In genomic region chr7:58730201-58730600, GRCm38 (mm10) we compare ENCODE assay signal across 8 mouse cellular contexts.
A peak's percentile ranks its signal among the peaks of the same experiment; 100 is the strongest.
DNase-seq lines count a peak whose midpoint lies in the region; ATAC-seq and TF ChIP-seq lines count a peak whose summit lies in the region.

No protein-coding gene starts in this region.

- H3K27me3 ChIP-seq in hindbrain, embryonic 11.5 days (ENCODE audit: control insufficient read depth, insufficient read depth, low read length) = no peaks in the 10 kb centered on the region
- no peaks in the 10 kb centered on the region for H3K27me3 ChIP-seq in hindbrain, embryonic 13.5 days
- no peaks in the 10 kb centered on the region for H3K27me3 ChIP-seq in limb, embryonic 14.5 days (ENCODE audit: control insufficient read depth, insufficient read depth, low read length)

- no peak overlapping the region for H3K27ac ChIP-seq in hindbrain, embryonic 11.5 days (ENCODE audit: low read depth, low read length)
- H3K27ac ChIP-seq in hindbrain, embryonic 13.5 days = no peak overlapping the region
- H3K27ac ChIP-seq in limb, embryonic 14.5 days (replicated peaks; ENCODE audit: low read depth, low read length) = no peak overlapping the region

- no peak for ATAC-seq in hindbrain, embryonic 11.5 days (ENCODE audit: low FRiP score)
- ATAC-seq in hindbrain, embryonic 13.5 days (ENCODE audit: low FRiP score) = no peak
- peak; percentile 73 for ATAC-seq in limb, embryonic 14.5 days (ENCODE audit: low FRiP score, low read depth)

- no peak overlapping the region for H3K4me2 ChIP-seq in hindbrain, embryonic 11.5 days (replicated peaks; ENCODE audit: low read depth, low read length)
- H3K4me2 ChIP-seq in hindbrain, embryonic 13.5 days = no peak overlapping the region
- no peak overlapping the region for H3K4me2 ChIP-seq in limb, embryonic 14.5 days (replicated peaks; ENCODE audit: low read depth, low read length, severe bottlenecking)

- 68% methylated on average over 8 of the region's 8 CpGs for WGBS in hindbrain, embryonic 11.5 days
- WGBS in hindbrain, embryonic 13.5 days = 73% methylated on average over 8 of the region's 8 CpGs
- 23% methylated on average over 8 of the region's 8 CpGs for WGBS in limb, embryonic 14.5 days

- no peak overlapping the region for H3K4me3 ChIP-seq in hindbrain, embryonic 11.5 days (ENCODE audit: low read depth, low read length)
- no peak overlapping the region for H3K4me3 ChIP-seq in hindbrain, embryonic 13.5 days
- H3K4me3 ChIP-seq in limb, embryonic 14.5 days (replicated peaks; ENCODE audit: low read length) = no peak overlapping the region

- H3K9ac ChIP-seq in hindbrain, embryonic 11.5 days (ENCODE audit: low read depth, low read length) = no peak overlapping the region
- no peak overlapping the region for H3K9ac ChIP-seq in hindbrain, embryonic 13.5 days
- no peak overlapping the region for H3K9ac ChIP-seq in limb, embryonic 14.5 days (ENCODE audit: low read depth, low read length, severe bottlenecking)

- DNase-seq in hindbrain, embryonic 11.5 days (ENCODE audit: low spot score) = peak; percentile 5
- peak; percentile 31 to 33 for DNase-seq in cerebellum, adult 18-20 months
- DNase-seq in forelimb bud, embryonic 11.5 days (ENCODE audit: low read depth, low spot score) = peak; percentile 14
- DNase-seq in limb, embryonic 14.5 days (ENCODE audit: low spot score) = peak; percentile 54
- no peak for DNase-seq in spleen, adult 18-20 months
- DNase-seq in adrenal gland, postnatal 10 days = no peak
- DNase-seq in kidney, postnatal 25 days = no peak

- no peak for TF ChIP-seq POLR2A in limb, embryonic 14.5 days (IDR thresholded peaks at IDR 0.05; ENCODE audit: borderline replicate concordance, extremely low read depth, insufficient read depth, insufficient read length)

- H3K4me1 ChIP-seq in hindbrain, embryonic 11.5 days (replicated peaks; ENCODE audit: control insufficient read depth, insufficient read depth, low read length) = no peaks in the 10 kb centered on the region
- H3K4me1 ChIP-seq in hindbrain, embryonic 13.5 days (replicated peaks) = no peaks in the 10 kb centered on the region
- peaks cover 3% of the 10 kb centered on the region; the same call in 1 of the 2 replicates for H3K4me1 ChIP-seq in limb, embryonic 14.5 days (ENCODE audit: control insufficient read depth, insufficient read depth, low read length)

- H3K9me3 ChIP-seq in hindbrain, embryonic 11.5 days (ENCODE audit: control insufficient read depth, low read length) = no peaks in the 10 kb centered on the region
- no peaks in the 10 kb centered on the region for H3K9me3 ChIP-seq in hindbrain, embryonic 13.5 days
- no peaks in the 10 kb centered on the region for H3K9me3 ChIP-seq in limb, embryonic 14.5 days (ENCODE audit: control insufficient read depth, low read length)

- no peaks in the 10 kb centered on the region for H3K36me3 ChIP-seq in hindbrain, embryonic 11.5 days (ENCODE audit: control insufficient read depth, insufficient read depth, low read length)
- no peaks in the 10 kb centered on the region for H3K36me3 ChIP-seq in hindbrain, embryonic 13.5 days
- H3K36me3 ChIP-seq in limb, embryonic 14.5 days (ENCODE audit: control insufficient read depth, insufficient read depth, low read length) = no peaks in the 10 kb centered on the region

Comparison
In these comparisons a context has a peak if more than half of its experiments do, and no peak if none do; other contexts are left out.
1. DNase-seq: peak in hindbrain, embryonic 11.5 days (single experiment), cerebellum, adult 18-20 months (2 of 2), forelimb bud, embryonic 11.5 days (single experiment) and limb, embryonic 14.5 days (single experiment); none in spleen, adult 18-20 months (0 of 2), adrenal gland, postnatal 10 days (single experiment) and kidney, postnatal 25 days (0 of 2).